Mouse (Mus musculus) thymus, postnatal 4 days (tissue): ENCODE measurements around the gene Fer1l4.

ENCODE experiments used
- DNase-seq: peaks from one replicate; pipeline ENCODE4 v3.0.0; 2021

Gene Fer1l4

DNA sequence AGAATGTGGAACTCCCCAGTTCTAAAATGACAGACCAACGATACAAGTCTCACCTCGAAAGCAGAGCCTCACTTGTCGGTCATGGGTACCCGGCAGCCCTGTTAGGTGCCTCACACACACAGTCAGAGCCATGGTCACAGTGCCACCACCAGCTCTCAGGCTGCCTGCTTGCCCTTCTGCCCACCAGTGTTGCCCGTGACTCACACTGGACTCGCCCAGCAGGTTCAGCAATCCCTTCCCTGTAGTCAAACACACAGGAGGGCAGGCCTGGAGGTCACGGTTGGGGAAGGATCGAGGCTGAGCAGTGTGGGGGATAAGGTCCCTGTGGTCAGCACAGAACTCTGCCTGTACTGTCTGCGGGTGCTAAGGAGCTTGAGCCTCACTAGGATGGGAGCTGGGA lies at the start of gene Fer1l4:
Fer1l4 (minus strand) TSS at position 132 of the 400 bp plus-strand sequence.
- DNase-seq, result no peak

DNA sequence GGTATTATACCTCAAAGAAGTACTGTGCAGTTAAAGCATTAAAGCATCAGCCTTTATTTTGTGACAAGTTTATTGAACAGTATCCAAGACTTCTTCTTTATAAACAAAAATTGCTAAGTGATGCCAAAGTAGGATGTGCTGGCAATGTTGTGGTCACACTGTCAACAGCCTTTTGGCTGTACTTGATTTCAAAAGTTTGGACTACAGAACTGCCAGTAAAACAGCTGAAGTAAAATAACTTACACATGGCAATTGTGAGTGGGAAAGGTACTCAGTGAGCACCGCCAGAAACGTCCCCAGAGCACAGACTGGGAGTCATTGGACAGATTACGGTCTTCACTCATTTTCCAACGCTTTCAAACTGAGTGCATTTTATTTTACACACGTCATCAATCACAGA lies 39.2 kb upstream of the Fer1l4 start:
- no peak for DNase-seq

DNA sequence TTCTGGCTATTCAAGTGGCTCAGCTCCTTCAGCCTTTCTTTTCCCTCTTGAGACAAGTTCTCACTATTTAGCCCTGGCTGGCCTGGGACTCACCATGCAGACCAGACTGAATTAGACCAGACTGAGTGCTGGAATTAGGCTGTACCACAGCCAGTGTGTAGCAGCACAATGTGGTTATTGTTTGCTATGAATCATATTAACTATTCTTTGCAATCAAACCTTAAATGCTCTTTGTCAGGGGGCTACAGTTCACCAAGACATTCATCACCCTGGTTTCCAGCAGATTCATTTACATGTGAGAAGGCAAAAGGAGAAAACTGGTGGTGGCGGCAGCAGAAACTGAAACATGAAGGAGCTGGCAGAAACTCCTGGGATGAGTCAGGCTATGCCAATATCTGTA lies 37.1 kb upstream of the Fer1l4 start:
- DNase-seq, result no peak

DNA sequence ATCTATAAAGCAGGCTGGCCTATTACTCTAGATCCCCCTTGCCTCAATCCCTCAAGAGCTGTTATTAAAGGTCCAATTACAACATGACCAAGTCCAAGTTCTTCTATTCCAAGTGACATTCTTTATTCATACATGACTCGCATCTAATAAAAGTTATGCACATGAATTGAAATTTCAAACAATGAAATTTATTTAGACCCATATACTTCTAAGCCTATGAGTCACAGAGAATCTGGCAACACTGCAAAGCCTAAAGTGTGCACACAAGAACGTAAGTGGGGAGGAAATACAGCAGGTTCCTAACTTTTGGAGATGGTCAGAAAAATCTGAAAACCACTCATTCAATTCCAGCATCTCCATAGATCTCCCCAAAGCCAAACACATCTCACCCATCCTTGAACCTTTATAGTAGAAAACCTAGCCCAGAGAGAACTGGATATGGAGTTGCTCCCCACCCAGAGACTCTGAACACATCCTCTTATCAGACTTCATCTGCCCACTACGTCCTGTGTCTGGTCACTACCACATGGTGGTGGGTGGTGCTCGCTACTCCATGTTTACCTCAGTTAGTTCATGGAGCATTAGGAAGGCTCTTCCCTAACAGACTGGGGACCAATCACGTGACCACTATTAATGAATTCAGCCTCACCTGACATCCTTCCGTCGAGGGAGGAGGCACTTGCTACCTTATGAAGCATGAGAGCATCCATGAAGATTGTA lies 34.8 kb upstream of the Fer1l4 start:
- DNase-seq, result no peak

DNA sequence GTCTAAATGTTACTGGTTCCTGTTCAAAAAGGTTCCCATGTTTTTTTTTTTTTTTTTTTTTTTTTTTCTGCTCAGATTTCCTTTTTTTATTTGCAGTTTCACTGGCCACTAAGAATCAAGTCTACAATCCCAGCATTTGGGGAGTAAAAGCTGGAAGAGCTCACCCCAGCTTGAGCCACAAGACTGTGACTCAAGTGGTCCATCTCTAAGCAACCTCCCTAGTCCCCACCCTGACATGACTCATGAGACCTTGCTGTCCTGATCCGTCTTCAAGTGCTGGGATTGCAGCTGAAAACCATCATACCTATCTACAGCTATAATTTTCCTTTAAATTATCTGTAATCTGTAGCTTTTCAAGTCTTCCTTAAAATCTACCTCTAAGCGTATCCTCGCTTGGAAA lies 31.8 kb upstream of the Fer1l4 start:
- no peak for DNase-seq

DNA sequence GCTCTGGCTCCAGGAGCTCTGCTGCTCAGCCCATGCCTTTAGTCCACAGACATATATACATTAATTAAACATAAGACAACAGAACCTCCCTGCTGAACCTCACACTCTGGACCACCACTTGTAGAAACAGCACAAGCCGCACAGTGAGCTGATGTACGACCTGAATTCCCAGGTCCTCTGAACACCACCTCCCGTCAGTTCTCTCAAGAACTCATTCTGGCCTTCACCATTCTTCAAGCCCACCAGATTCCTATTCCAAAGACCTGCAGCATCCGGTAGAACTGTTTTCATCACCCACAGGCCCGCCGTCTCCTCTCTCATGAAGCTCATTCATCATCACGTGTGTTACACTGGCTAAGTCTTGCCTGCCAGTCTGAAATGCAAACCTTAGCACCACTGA lies 27.6 kb upstream of the Fer1l4 start:
- no peak for DNase-seq

DNA sequence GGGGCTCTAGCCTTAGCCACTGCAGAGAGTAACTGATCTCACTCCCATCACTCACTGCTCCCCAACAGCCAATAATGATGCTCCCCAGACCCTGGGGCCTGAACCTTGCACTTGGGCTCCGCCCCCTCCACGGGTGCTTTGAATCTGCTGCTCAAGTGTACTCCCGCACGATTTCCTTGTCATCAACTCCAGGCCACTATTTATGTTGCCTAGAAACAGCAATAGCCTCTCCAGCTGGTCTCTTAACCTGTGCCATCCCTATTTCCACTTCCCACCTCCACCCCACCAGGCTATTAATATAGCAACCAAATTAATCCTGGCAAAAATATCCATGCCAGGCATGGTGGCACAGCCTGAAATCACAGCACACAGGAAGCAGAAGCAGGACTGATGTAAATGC lies 26.9 kb upstream of the Fer1l4 start:
- DNase-seq, result no peak

DNA sequence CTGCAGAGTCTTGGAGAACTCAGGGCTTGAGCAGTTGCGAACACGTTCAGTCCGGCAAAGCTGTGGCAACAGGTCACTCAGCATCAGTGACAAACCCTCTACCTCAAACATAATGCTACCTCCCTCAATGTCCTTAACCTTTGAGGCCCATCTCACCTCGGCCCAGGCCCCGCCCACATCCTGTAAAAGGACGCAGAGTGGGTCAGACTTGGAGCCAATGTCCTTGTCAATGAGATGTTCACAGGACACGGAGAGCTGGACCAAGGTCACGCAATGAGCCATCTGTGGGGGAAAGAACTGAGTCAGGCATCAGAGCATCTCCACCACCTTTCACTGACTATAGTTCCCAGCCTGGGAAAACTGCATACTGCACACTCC lies 26.4 kb upstream of the Fer1l4 start:
- DNase-seq, result no peak

DNA sequence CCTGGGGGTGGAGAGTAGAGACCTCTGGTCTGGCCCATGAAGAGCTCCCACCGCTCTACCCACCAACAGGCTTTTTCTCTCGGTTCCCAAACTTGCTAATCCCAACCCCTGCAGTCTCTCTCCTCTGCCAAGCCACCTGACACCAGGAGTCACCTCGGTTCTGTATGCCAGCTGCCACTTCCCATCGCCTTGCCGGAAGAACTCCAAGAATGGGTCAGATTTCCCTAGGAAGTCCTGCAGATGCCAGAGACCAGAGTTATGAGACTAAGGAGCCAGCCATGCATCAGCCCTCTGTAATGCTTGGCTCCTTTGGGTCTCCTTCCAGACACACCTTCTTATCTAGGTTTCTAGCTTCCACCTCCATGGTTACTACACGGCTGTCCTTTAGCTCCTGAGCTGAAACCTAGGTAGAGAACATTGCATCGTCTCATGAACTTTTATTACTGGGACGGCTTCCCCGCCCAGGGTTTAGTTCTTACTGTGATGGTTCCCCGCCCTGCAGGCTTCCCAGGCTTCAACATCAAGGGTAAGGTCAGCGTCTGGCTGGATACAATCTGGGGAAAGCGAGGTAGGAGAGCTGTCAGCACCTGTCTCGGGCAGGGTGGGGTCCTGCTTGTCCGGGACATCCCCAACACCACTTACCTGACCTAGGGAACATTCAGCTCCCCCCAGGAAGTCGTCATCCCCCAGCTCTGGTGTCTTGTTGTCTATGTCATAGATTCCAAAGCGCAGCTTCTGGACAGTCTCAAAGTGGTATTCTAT lies 25.9 kb upstream of the Fer1l4 start:
- no peak for DNase-seq

DNA sequence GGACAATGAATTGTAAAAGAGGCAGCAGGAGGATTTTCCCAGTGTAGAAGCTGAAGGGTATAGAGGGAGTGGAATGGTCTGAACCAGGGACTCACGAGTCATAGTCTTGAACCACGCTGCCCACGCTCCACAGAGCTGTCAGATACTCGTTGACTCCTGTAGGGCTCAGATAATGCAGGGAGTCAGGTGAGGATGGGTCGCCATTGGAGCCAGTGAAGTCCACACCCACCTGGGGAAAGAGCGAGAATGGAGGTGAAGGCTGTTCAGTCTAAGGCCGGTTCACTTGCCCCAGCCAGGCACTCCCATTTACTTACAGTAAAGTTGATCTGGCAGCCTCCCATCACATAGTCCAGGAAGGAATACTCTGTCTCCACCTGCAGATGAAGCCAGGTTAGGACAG lies 24.7 kb upstream of the Fer1l4 start:
- DNase-seq, result no peak

DNA sequence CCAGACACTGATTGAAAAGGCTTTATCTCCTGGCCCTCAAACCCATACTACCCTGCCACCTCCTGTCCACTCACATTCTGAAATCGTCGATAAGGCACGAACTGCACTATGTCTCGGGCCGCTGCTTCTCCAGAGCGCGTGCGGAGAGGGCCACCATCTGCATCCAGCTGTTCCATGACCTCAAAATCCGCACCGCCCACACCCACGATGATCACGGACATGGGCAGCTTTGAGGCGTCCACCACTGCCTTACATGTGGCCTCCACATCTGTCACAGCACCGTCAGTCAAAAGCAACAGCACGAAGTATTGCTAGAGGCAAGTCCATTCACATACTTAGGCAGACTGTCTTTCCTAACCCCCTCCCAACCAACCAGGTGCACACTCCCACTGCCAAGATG lies 21.0 kb upstream of the Fer1l4 start:
- DNase-seq, result no peak

DNA sequence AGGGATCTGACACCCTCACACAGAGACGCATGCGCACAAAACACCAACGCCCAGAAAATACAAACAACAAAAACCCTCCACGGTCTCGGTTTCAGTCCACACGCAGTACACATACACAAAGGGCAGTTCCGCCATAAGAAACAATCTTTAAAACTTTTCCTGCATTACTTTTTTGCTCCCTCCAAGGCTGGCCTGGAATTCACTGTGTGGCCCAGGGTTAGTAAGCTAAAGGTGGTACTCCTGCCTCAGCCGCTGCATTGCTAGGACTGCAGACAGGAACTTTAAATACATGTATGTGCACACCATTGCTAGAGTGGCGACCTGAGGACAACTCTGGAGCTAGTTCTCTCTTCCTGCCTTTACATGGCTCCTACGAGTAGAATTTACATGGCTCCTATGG lies 18.5 kb upstream of the Fer1l4 start:
- no peak for DNase-seq

DNA sequence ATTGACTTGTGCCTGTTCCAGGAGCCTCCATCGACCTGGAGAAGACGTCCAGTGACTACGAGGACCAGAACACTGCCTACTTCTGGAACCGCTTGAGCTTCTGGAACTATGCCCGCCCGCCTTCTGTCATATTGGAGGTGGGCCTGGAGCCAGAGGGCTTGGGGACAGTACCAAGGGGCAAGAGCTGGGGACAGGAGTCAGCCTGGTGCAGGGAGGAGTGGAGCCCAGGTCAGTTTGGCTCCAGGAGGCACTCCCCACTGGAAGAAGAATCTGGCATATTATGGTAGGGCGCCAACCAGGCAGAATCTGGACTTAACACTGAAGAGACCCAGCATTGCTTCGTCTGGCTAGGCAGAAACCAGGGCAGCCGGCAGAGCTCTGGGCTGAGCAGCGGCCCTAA lies 15.2 kb upstream of the Fer1l4 start:
- DNase-seq, result no peak

DNA sequence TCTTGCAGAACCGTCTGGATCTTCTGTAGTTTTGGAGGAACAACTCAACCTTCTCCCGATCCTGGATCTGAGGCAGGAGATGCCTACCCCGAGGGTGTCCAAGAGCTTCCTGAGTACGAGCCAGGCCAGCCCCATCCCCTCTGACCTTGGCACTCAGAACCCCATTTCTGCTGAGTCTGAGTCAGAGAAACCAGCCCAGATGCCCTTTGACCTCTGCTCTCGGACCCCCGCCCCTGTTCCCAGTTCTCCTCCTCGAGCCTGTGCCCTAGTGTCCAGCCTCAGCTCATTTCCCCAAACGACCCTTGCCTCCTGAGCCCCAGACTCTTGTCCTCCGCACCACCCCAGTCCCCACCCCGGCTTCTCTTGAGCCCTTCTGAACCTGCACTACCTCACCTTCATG lies 13.4 kb upstream of the Fer1l4 start:
- DNase-seq, result no peak

DNA sequence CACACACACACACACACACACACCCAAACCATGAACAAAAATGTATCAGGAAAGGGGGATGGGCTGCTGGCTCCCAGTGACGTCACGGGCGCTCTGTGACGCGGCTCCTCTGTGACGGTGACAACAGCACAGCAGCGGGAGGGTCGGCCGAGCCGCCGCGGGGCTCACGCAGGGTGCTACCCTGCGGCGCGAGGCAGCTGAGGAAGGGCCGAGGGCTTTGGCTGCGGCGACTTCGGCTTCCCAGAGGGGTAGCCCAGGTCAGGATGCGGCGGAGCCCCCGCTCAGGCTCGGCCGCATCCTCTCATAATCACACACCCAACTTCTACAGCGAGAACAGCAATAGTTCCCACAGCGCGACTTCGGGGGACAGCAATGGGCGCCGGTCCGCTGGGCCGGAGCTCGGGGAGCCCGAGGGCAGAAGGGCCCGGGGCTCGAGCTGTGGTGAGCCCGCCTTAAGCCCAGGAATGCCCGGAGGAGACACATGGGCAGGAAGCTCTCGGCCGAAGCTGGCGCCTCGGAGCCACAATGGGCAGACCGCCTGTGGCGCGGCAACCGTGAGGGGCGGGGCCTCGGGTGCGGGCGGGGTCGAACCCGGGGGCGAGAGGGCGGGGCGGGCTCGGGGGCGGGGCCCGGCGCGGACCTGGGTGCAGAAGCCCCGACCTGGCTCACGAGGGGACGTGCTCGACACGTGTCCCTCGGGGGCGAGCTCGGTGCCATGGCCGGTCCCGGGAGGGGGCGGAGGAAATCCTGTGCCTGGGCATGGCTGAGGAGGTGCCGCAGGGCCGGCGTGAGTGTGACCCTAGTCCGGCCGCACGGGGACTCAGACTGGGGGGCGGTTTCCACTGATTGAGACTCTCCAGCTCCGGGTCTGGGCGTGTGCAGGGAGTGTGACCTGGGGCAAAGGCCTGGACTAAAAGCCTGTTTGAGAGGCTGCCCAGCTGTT lies 12.6 kb upstream of the Fer1l4 start, which contains the start of gene Spag4:
Spag4 (plus strand) TSS at position 77 of the 943 bp plus-strand sequence.
- DNase-seq, result peak; percentile 89

DNA sequence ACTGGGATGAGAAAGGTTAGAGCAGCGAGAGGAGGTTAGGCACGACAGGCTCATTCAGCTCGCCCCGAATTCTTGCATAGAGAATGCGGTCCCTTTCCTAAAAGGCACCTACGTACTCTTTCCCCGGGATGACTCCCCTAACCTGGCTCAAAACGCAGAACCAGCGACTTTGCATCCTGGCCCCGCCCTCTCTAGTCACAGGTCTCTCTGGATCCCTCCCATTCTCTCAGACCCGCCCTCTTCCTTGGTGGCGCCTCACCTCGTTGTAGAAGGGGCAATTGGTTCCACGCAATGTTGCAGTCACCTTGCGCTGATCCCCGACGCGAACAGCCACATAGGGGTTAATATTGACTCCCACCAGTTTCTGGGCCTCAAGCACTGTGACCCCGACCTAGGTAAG lies 4.8 kb downstream of the Fer1l4 start:
- DNase-seq, result peak; percentile 69

DNA sequence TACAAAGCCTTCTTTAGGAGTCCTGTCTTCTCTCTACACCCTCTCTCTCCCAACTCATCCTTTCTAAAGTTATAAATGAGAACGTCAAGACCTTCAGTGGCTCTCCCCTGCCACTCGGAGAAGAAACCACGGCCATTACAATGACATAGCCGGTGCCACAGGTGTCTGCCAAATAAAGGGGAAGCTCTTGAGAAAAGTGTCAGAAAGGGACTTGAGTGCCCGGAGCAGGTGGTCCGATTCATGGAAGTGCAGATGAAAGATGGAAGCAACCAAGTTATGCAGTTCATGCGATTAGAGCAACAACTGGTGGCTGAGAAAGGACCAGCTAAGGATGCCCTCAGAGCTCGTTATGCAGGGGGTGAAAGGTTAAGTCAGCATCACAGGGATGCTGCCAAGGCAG lies 9.8 kb downstream of the Fer1l4 start:
- DNase-seq, result no peak

DNA sequence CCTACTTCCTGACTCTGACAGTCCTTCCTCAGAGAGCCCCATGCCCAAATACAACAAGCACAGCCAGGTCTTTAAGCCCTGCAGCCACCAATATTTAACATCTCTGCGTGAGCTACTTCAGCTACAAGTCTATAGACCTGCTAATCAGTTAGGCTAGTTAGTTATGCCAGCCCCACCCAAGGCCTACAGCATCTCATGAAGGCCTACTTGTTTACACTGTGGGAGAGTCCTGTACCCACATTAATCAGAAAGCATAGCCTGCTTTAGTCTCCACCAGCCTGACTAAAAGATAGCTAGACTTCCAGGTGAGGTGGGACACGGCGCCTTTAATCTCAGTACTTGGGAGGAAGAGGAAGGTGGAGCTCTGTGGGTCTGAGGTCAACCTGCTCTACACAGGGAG lies 13.4 kb downstream of the Fer1l4 start:
- no peak for DNase-seq

DNA sequence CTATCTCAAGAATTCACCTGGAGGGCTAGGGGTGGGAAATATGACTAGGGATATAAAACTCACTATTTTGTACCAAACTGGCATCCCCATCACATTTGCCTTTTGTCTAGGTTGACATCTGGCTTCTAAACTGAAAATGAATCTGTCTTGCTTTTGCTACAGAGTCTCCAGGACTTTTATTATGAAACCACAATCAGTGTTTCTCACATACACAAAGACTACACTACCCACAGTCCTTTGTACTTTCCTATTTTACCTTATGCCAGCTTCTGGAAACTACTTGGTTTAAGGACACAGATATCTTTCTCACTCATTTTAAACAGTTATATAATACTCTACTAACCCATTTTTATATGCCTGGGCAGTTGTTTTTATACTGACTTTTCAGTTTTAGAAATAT lies 27.3 kb downstream of the Fer1l4 start:
- DNase-seq, result no peak

DNA sequence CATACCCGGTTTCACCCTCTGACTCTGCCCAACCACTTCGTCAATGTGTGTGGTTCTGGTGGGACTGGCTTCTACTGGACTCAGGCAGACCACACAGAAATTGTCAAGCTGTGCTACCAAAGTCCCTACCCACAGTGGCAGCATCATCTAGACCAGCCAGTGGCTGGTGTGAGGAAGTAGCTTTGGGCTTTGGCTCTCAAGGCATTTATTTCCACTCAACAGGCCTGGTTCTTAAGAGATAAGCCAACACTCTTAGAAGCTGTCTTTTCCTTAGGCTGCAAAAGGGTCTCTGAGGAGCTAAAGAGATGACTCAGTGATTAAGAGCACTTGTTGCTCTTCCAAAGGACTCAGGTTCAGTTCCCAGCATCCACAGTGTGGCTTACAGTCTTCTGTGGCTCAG lies 31.0 kb downstream of the Fer1l4 start:
- DNase-seq, result no peak

DNA sequence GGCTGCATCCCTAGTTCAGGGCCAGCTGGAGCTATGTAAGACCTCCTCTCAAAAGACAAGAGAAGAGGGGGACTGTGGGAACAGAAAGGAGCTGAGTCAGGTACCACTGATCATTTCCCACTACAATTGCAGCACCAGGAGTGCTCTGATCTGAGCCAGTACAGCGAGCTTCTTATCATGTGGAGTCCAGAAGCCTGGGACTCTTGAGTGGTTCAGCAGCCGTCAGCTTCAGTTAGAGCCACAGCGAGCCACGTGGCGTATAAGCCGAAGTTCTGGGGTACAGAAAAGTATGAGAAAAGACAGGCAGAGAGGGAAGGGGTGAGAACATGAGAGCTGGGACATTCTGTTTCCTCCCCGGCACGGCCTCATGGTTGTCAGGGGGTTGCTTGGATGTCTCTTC lies 31.5 kb downstream of the Fer1l4 start:
- DNase-seq, result no peak

DNA sequence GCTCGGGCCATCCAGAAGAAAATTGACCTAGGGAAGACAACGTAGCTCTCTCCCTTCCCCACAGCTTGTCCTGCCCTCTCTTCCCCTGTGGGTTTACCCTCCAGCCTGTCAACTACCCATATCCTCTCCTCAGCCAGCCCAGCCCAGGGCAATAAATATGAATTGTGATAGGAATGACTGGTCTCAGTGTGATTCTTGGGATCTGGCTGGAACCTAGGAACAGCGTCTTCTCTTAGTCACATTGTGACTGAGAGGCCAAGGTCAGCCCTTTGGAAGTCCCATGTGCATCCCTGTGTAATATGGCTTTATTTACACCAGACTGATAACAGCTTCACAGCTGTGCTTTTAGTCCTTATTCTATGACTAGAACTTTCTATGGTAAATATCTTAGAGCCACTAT lies 34.6 kb downstream of the Fer1l4 start:
- no peak for DNase-seq

DNA sequence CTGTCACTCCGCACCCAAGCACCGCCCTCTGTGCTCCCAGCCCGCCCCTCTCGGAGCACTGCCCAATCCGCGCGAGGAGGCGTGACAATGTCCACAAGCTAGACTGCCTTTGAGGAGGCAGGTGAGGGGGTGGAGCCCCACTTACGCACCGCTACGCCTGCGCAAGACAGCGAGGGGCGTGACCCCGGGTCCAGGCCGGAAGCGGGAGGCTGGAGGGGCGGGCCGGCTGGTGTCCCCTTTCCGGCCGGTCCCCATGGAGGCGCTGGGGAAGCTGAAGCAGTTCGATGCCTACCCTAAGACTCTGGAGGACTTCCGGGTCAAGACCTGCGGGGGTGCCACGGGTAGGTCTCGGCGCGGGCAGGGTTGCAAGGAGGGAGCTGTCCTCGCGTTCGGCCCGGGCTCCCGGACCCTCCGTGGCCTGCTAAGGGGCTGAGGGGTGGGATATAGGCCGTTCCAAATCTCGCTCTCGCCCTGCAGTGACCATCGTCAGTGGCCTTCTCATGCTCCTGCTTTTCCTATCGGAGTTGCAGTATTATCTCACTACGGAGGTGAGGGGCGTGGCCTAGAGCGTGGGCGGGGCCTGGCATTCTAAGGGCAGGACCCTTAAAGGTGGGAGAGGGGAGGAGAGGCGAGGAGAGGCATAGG lies 44.7 kb downstream of the Fer1l4 start, which contains the start of the genes 6430550D23Rik and Ergic3:
6430550D23Rik (minus strand) TSS at position 90 of the 645 bp plus-strand sequence.
Ergic3 (plus strand) TSS at position 158 of the 645 bp plus-strand sequence.
- DNase-seq, result peak; percentile 99
